Mouse (Mus musculus) limb, embryonic 14.5 days (tissue): ENCODE measurements around the gene Ubald1. TPM values are rescaled to one million over a fixed set of nuclear protein-coding genes. Genes with fewer than 3 reads are reported as not detected.

Experiments used
- ATAC-seq: fragments of 200-750 bp; cut with Nextera tagmentation; 2 replicates; pipeline ENCODE4 v1.8.0; 2017; ENCODE audit warnings: low read depth, moderate number of reproducible peaks, moderate TSS enrichment; ENCODE audit not compliant: low FRiP score
- DNase-seq: peaks from one replicate; pipeline ENCODE4 v3.0.0-alpha.2; 2015; ENCODE audit warnings: low spot score
- H3K27ac ChIP-seq: fragments of 300-500 bp; sonication (generic); replicated peaks from 2 replicates; pipeline ENCODE4 v1.5.1; 2014; ENCODE audit warnings: low read depth, mild to moderate bottlenecking, low read length, moderate library complexity, mixed read lengths
- H3K27me3 ChIP-seq: fragments of 300-500 bp; sonication (generic); 2 replicates; pipeline ENCODE4 v1.6.1; 2014; ENCODE audit warnings: low read length, mixed read lengths; ENCODE audit not compliant: control insufficient read depth, insufficient read depth
- H3K36me3 ChIP-seq: fragments of 300-500 bp; sonication (generic); 2 replicates; pipeline ENCODE4 v1.6.1; 2014; ENCODE audit warnings: mild to moderate bottlenecking, low read length, moderate library complexity, mixed read lengths; ENCODE audit not compliant: control insufficient read depth, insufficient read depth
- H3K4me1 ChIP-seq: fragments of 300-500 bp; sonication (generic); 2 replicates; pipeline ENCODE4 v1.6.1; 2014; ENCODE audit warnings: antibody characterized with exemption, low read length, mixed read lengths; ENCODE audit not compliant: control insufficient read depth, insufficient read depth
- H3K4me2 ChIP-seq: fragments of 300-500 bp; sonication (generic); replicated peaks from 2 replicates; pipeline ENCODE4 v1.6.1; 2014; ENCODE audit warnings: low read depth, mild to moderate bottlenecking, low read length, moderate library complexity; ENCODE audit not compliant: severe bottlenecking
- H3K4me3 ChIP-seq: fragments of 300-500 bp; sonication (generic); replicated peaks from 2 replicates; pipeline ENCODE4 v1.5.1; 2014; ENCODE audit warnings: low read length
- H3K9ac ChIP-seq: fragments of 300-500 bp; sonication (generic); 2 replicates; pipeline ENCODE4 v1.6.1; 2014; ENCODE audit warnings: mild to moderate bottlenecking, low read depth, low read length, moderate library complexity; ENCODE audit not compliant: severe bottlenecking
- H3K9me3 ChIP-seq: fragments of 300-500 bp; sonication (generic); 2 replicates; pipeline ENCODE4 v1.6.1; 2016; ENCODE audit warnings: low read length; ENCODE audit not compliant: control insufficient read depth
- POLR2A ChIP-seq: fragments of 200-500 bp; IDR thresholded peaks from 2 replicates; pipeline ENCODE4 v1.8.0; 2012; ENCODE audit warnings: inconsistent platforms, mild to moderate bottlenecking, moderate library complexity, borderline replicate concordance; ENCODE audit not compliant: insufficient read depth, insufficient read length; ENCODE audit errors: extremely low read depth
- WGBS: fragments of 180-500 bp; shearing (Covaris S2); extraction: QIAGEN DNeasy Blood & Tissue Kit; methylation state at CpG from one replicate; pipeline ENCODE4 v1.1.7; 2014; 5-methylcytosine and 5-hydroxymethylcytosine counted together
- polyA plus RNA-seq, 2 experiments: library from polyadenylated mRNA; depleted of rRNA in 1 of 2; stranded (reverse) in 1 of 2; unstranded in 1 of 2; fragments of >200 nt; fragmentation: Nextera tagmentation in 1 of 2; extraction: Ambion mirVana in 1 of 2; gene quantifications; 2 replicates each; pipeline versions ENCODE4 v1.2.1 to v1.2.3; 2012 to 2014

Ubald1 gene
- 32.5 and 42.3 TPM in 2 replicates for polyA plus RNA-seq (2012; rRNA removed)
- polyA plus RNA-seq (2014; fragmentation: Nextera tagmentation; extraction: Ambion mirVana): 42.0 and 44.3 TPM in 2 replicates

DNA sequence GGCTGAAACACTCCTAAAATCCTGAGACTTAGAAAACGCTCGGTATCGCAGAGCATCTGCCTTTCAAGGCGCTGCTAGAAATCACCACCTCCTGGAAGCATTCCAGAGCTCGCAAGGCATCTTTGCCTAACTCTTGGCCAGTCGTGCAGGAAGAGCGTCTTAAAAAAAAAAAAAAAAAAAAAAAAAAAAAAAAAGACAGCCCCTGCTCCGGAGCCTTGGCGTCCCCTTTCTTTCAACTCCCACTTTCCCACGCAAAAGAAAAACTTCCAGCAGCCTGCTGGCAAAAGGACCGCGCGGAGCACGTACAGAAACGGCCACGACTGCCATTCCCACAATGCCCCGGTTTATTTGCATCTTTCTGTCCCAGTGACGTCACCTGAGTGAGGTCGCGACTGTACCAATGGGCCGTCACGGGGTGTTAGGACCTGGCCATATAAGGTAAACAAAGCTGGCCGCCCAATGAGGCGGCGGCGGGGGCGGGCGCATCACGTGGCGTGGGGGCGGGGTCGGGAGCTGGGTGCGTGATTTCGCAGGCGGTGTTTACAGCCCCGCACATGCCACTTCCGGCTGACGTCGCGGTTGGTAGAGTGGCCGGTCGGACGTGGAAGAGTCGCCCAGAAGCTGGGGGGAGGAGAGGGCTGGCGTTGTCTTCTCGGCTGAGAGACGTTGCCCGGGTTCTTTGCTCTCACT lies at the start of gene Ubald1:
TSS of gene Ubald1 (minus strand) at position 180 of the 690 bp plus-strand sequence.
- DNase-seq (peak; percentile 99), ATAC-seq (peak; percentile 92)
- Histone ChIP-seq H3K27ac (peak within 1 kb of the TSS; percentile 95), H3K9ac (peak within 1 kb of the TSS; percentile 89), H3K4me2 (peak within 1 kb of the TSS; percentile 84), H3K36me3 (peaks cover 10% of the 10 kb centered on the region), H3K9me3 (no peaks in the 10 kb centered on the region), H3K4me1 (peaks cover 9% of the 10 kb centered on the region), H3K4me3 (peak within 1 kb of the TSS; percentile 89), H3K27me3 (no peaks in the 10 kb centered on the region)
- TF ChIP-seq POLR2A: peak; percentile 91; the same call in 1 of the 2 replicates
- WGBS: under 1% methylated on average over 43 of the region's 48 CpGs

DNA sequence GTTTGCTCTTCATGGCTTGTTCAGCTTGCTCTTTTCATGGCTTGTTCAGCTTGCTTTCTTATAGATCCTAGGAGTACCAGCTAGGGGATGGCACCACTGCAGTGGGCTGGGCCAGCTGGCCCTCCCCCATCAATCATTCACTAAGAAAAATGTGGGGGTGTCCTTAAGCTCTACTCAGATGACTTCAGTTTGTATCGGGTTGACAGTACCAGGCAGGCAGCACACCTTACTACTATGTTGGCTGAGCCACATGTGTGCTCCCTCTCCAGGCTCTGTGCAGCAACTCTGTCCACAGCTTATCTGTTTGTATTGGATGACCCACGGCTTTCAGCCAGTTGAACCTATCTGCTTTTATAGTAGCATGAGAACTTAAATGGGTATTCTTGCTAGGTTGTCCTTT lies 48.4 kb upstream of the Ubald1 start:
- Histone ChIP-seq H3K9ac (no peak overlapping the region), H3K27me3 (no peaks in the 10 kb centered on the region), H3K27ac (no peak overlapping the region), H3K9me3 (no peaks in the 10 kb centered on the region), H3K4me2 (no peak overlapping the region), H3K36me3 (peaks cover 97% of the 10 kb centered on the region), H3K4me3 (no peak overlapping the region), H3K4me1 (no peaks in the 10 kb centered on the region)
- TF ChIP-seq POLR2A: no peak
- DNase-seq: no peak
- WGBS: 94% methylated on average over 2 of the region's 2 CpGs
- no peak for ATAC-seq

DNA sequence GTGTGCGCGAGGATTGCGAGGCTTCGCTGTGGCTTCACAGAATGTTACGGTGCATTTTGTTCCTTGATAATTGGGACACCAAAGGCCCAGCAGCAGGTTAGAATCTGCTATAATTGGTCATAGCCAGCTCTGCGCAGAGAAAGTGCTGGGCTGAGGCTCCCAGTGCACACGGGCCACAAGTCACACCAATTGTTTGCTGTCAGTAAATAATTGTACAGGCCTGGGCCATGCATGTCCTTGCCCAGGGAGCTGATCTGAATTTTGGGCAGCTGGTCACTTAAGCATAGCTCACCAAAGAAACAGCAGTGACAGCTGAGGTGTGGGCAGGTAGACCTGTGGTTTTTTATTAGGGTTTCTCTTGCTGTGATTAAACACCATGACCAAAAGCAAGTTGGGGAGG lies 47.9 kb upstream of the Ubald1 start:
- no peak overlapping the region for H3K9ac ChIP-seq
- ATAC-seq: no peak
- DNase-seq: no peak
- no peak overlapping the region for H3K27ac ChIP-seq
- H3K4me1 ChIP-seq: no peaks in the 10 kb centered on the region
- no peak for TF ChIP-seq POLR2A
- H3K9me3 ChIP-seq: no peaks in the 10 kb centered on the region
- no peaks in the 10 kb centered on the region for H3K27me3 ChIP-seq
- 94% methylated on average over 7 of the region's 7 CpGs for WGBS
- no peak overlapping the region for H3K4me3 ChIP-seq
- H3K4me2 ChIP-seq: no peak overlapping the region
- peaks cover 98% of the 10 kb centered on the region for H3K36me3 ChIP-seq

- Histone ChIP-seq H3K27me3 (no peaks in the 10 kb centered on the region), H3K4me3 (no peak overlapping the region), H3K36me3 (peaks cover 90% of the 10 kb centered on the region), H3K9ac (no peak overlapping the region), H3K4me2 (no peak overlapping the region), H3K27ac (no peak overlapping the region), H3K4me1 (no peaks in the 10 kb centered on the region), H3K9me3 (no peaks in the 10 kb centered on the region)
- no peak for DNase-seq
- ATAC-seq: no peak; the same call in 1 of the 2 replicates
- 86% methylated on average over 5 of the region's 5 CpGs for WGBS
- no peak for TF ChIP-seq POLR2A
These were observed 43.9 kb upstream of the Ubald1 start for GRCm38 (mm10) chr16:4923996-4924395.

DNA sequence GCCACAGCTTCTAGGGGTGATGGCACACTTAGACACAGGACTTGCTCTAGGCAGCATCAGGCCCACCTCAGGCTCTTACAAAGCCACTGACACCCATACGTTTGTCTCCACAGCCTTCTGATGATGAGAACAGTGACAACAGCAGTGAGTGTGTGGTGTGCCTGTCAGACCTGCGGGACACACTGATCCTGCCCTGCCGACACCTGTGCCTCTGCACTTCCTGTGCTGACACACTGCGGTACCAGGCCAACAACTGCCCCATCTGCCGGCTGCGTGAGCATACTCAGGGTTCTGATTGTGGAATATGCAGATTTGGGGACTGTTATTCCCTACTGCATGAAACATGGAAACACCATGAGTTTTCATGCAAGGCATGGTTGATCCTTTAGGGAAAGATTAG lies 42.4 kb upstream of the Ubald1 start:
- H3K9me3 ChIP-seq: no peaks in the 10 kb centered on the region
- no peak overlapping the region for H3K27ac ChIP-seq
- H3K36me3 ChIP-seq: peaks cover 86% of the 10 kb centered on the region
- WGBS: 89% methylated on average over 6 of the region's 6 CpGs
- H3K4me1 ChIP-seq: no peaks in the 10 kb centered on the region
- H3K9ac ChIP-seq: no peak overlapping the region
- H3K4me3 ChIP-seq: no peak overlapping the region
- ATAC-seq (no peak), DNase-seq (no peak)
- H3K27me3 ChIP-seq: no peaks in the 10 kb centered on the region
- TF ChIP-seq POLR2A: no peak
- no peak overlapping the region for H3K4me2 ChIP-seq
